ENCODE assay signal across 7 mouse cellular contexts in genomic region chr11:50130811-50131766, GRCm38 (mm10). TPM values are rescaled to one million over a fixed set of nuclear protein-coding genes. Genes with fewer than 3 reads are reported as not detected.
A peak's percentile ranks its signal among the peaks of the same experiment; 100 is the strongest.
DNase-seq lines count a peak whose midpoint lies in the region; ATAC-seq and TF ChIP-seq lines count a peak whose summit lies in the region.

Gene Tbc1d9b, plus strand, starts transcription at chr11:50131396.

- peak; percentile 97 for TF ChIP-seq CTCF in kidney, adult 2 months (conservative IDR thresholded peaks at IDR 0.05; ENCODE audit: insufficient read depth, insufficient read length, low read depth, low read length)
- TF ChIP-seq CTCF in spleen, adult 2 months (IDR thresholded peaks at IDR 0.05; ENCODE audit: extremely low read depth, insufficient read depth, insufficient read length, insufficient replicate concordance): peak; percentile 97

- no peak for TF ChIP-seq POLR2A in kidney, adult 2 months (IDR thresholded peaks at IDR 0.05; ENCODE audit: low read depth, low read length)
- TF ChIP-seq POLR2A in spleen, adult 2 months (IDR thresholded peaks at IDR 0.05; ENCODE audit: low read depth, low read length): peak; percentile 75

- peak within 1 kb of the TSS; percentile 91 for H3K4me3 ChIP-seq in embryonic facial prominence, embryonic 12.5 days
- H3K4me3 ChIP-seq in kidney, adult 2 months (ENCODE audit: insufficient read depth, low read depth, low read length): peak within 1 kb of the TSS; percentile 74
- peak within 1 kb of the TSS; percentile 90 for H3K4me3 ChIP-seq in limb, embryonic 12.5 days (replicated peaks)
- H3K4me3 ChIP-seq in midbrain, embryonic 15.5 days: peak within 1 kb of the TSS; percentile 95
- H3K4me3 ChIP-seq in spleen, adult 2 months (ENCODE audit: extremely low read depth, insufficient read depth, insufficient read length): peak within 1 kb of the TSS; percentile 87

- H3K36me3 ChIP-seq in embryonic facial prominence, embryonic 12.5 days: peaks cover 9% of the 10 kb centered on the region; the same call in 1 of the 2 replicates
- no peaks in the 10 kb centered on the region for H3K36me3 ChIP-seq in kidney, adult 2 months (ENCODE audit: control insufficient read depth, insufficient read depth, low read length)
- H3K36me3 ChIP-seq in limb, embryonic 12.5 days: peaks cover 9% of the 10 kb centered on the region
- H3K36me3 ChIP-seq in midbrain, embryonic 15.5 days (replicated peaks): peaks cover 2% of the 10 kb centered on the region
- peaks cover 1% of the 10 kb centered on the region; the same call in 1 of the 2 replicates for H3K36me3 ChIP-seq in spleen, adult 2 months (ENCODE audit: control insufficient read depth, insufficient read depth, low read length)

- ATAC-seq in embryonic facial prominence, embryonic 12.5 days (ENCODE audit: insufficient number of reproducible peaks, insufficient read depth, low FRiP score, low TSS enrichment): peak; percentile 88
- ATAC-seq in limb, embryonic 12.5 days (ENCODE audit: insufficient number of reproducible peaks, insufficient read depth, low FRiP score, low TSS enrichment, low read depth): peak; percentile 94
- ATAC-seq in midbrain, embryonic 15.5 days (replicated peaks): peak; percentile 94

- under 1% methylated on average over 73 of the region's 77 CpGs for WGBS in embryonic facial prominence, embryonic 12.5 days
- WGBS in kidney, adult 2 months: under 1% methylated on average over 77 of the region's 77 CpGs
- WGBS in limb, embryonic 12.5 days: under 1% methylated on average over 69 of the region's 77 CpGs
- WGBS in midbrain, embryonic 15.5 days: under 1% methylated on average over 77 of the region's 77 CpGs
- WGBS in spleen, adult 2 months: under 1% methylated on average over 75 of the region's 77 CpGs

- no peaks in the 10 kb centered on the region for H3K27me3 ChIP-seq in embryonic facial prominence, embryonic 12.5 days
- H3K27me3 ChIP-seq in kidney, adult 2 months (replicated peaks; ENCODE audit: control insufficient read depth, insufficient read depth, low read length): no peaks in the 10 kb centered on the region
- H3K27me3 ChIP-seq in limb, embryonic 12.5 days: no peaks in the 10 kb centered on the region
- H3K27me3 ChIP-seq in midbrain, embryonic 15.5 days (replicated peaks): no peaks in the 10 kb centered on the region
- H3K27me3 ChIP-seq in spleen, adult 2 months (ENCODE audit: control insufficient read depth, insufficient read depth, low read length): no peaks in the 10 kb centered on the region

- no peaks in the 10 kb centered on the region for H3K9me3 ChIP-seq in embryonic facial prominence, embryonic 12.5 days
- H3K9me3 ChIP-seq in limb, embryonic 12.5 days: no peaks in the 10 kb centered on the region
- no peaks in the 10 kb centered on the region for H3K9me3 ChIP-seq in midbrain, embryonic 15.5 days

- H3K9ac ChIP-seq in embryonic facial prominence, embryonic 12.5 days: peak within 1 kb of the TSS; percentile 97
- H3K9ac ChIP-seq in limb, embryonic 12.5 days (replicated peaks): peak within 1 kb of the TSS; percentile 98
- H3K9ac ChIP-seq in midbrain, embryonic 15.5 days: peak within 1 kb of the TSS; percentile 98

- H3K4me1 ChIP-seq in embryonic facial prominence, embryonic 12.5 days: peaks cover 12% of the 10 kb centered on the region
- 0 out of 2 replicates have a peak, but pooled peaks cover 6% of the 10 kb centered on the region for H3K4me1 ChIP-seq in kidney, adult 2 months (ENCODE audit: control insufficient read depth, insufficient read depth, low read length)
- peaks cover 15% of the 10 kb centered on the region for H3K4me1 ChIP-seq in limb, embryonic 12.5 days (replicated peaks)
- peaks cover 17% of the 10 kb centered on the region for H3K4me1 ChIP-seq in midbrain, embryonic 15.5 days
- H3K4me1 ChIP-seq in spleen, adult 2 months (ENCODE audit: control insufficient read depth, insufficient read depth, insufficient read length): peaks cover 8% of the 10 kb centered on the region

- peak within 1 kb of the TSS; percentile 86 for H3K27ac ChIP-seq in embryonic facial prominence, embryonic 12.5 days
- peak within 1 kb of the TSS; percentile 98 for H3K27ac ChIP-seq in kidney, adult 2 months (ENCODE audit: insufficient read depth, low read depth, low read length)
- H3K27ac ChIP-seq in limb, embryonic 12.5 days: peak within 1 kb of the TSS; percentile 87
- H3K27ac ChIP-seq in midbrain, embryonic 15.5 days: peak within 1 kb of the TSS; percentile 93
- H3K27ac ChIP-seq in spleen, adult 2 months (ENCODE audit: insufficient read depth, low read length): peak within 1 kb of the TSS; percentile 88

- H3K4me2 ChIP-seq in embryonic facial prominence, embryonic 12.5 days (replicated peaks): peak within 1 kb of the TSS; percentile 84
- H3K4me2 ChIP-seq in limb, embryonic 12.5 days: peak within 1 kb of the TSS; percentile 84
- H3K4me2 ChIP-seq in midbrain, embryonic 15.5 days: peak within 1 kb of the TSS; percentile 81

- DNase-seq in adrenal gland, postnatal 25 days: peak; percentile 94
- DNase-seq in heart, adult 18-20 months: peak; percentile 92
- peak; percentile 92 for DNase-seq in kidney, adult 2 months
- peak; percentile 75 to 86 for DNase-seq in spleen, adult 2 months (ENCODE audit: low read depth in 1 of 2, low spot score in 2 of 2)

RNA-seq across cellular contexts. Expression of gene Tbc1d9b, which starts in this region (rescaled TPM):
- 117 and 129 TPM in 2 replicates for total RNA-seq in adrenal gland, postnatal 25 days (2021)
- polyA plus RNA-seq in embryonic facial prominence, embryonic 12.5 days (2016; fragmentation: Nextera tagmentation; extraction: Ambion mirVana): 50.7 and 51.2 TPM in 2 replicates
- 10 to 100 TPM; 40.2 to 45.6 TPM for total RNA-seq in heart, adult 18-20 months (2021)
- 52.2 and 60.9 TPM in 2 replicates for polyA plus RNA-seq in kidney, adult 2 months (2012; rRNA removed)
- polyA plus RNA-seq in limb, embryonic 12.5 days (2016; fragmentation: Nextera tagmentation; extraction: Ambion mirVana): 45.6 and 48.6 TPM in 2 replicates
- 42.8 and 43.2 TPM in 2 replicates for polyA plus RNA-seq in midbrain, embryonic 15.5 days (2015; fragmentation: Nextera tagmentation; extraction: Ambion mirVana)
- 33.5 and 37.2 TPM in 2 replicates for polyA plus RNA-seq in spleen, adult 2 months (2012; rRNA removed)

Comparison
In these comparisons a context has a peak if more than half of its experiments do, and no peak if none do; other contexts are left out.
1. Peak in every context shown above with its lines: DNase-seq, ATAC-seq, H3K4me3 ChIP-seq and H3K27ac ChIP-seq.